Mouse (Mus musculus) thymus, postnatal 0 days (tissue): ENCODE measurements around the gene Trp53i11. TPM values are rescaled to one million over a fixed set of nuclear protein-coding genes. Genes with fewer than 3 reads are reported as not detected.

ENCODE experiments used
- DNase-seq: peaks from one replicate; pipeline ENCODE4 v3.0.0-alpha.2; 2015; ENCODE audit warnings: low spot score
- polyA plus RNA-seq: library from polyadenylated mRNA; unstranded; fragments of >200 nt; fragmentation: Nextera tagmentation; extraction: Ambion mirVana; gene quantifications from 2 replicates; pipeline ENCODE4 v1.2.1, GENCODE M21; 2015

The Trp53i11 gene
- polyA plus RNA-seq, 1 experiment from 2014 or later, result 43.1 TPM

GRCm38 (mm10) chr2:93170845-93171200 is 16.5 kb upstream of the Trp53i11 start:
- DNase-seq, result no peak

GRCm38 (mm10) chr2:93171929-93172328 is 15.4 kb upstream of the Trp53i11 start:
- DNase-seq, result no peak

- DNase-seq, result no peak
Observed at GRCm38 (mm10) chr2:93172460-93172859, 14.9 kb upstream of the Trp53i11 start.

GRCm38 (mm10) chr2:93174159-93174558 is 13.2 kb upstream of the Trp53i11 start:
- DNase-seq, result no peak

GRCm38 (mm10) chr2:93175278-93175677 is 12.1 kb upstream of the Trp53i11 start:
- DNase-seq, result no peak

GRCm38 (mm10) chr2:93175721-93176120 is 11.6 kb upstream of the Trp53i11 start:
- DNase-seq, result no peak

- DNase-seq, result no peak
Observed at GRCm38 (mm10) chr2:93176193-93176798, 11.1 kb upstream of the Trp53i11 start.

- DNase-seq, result peak; percentile 88
Observed at GRCm38 (mm10) chr2:93176871-93177667, 10.3 kb upstream of the Trp53i11 start.

GRCm38 (mm10) chr2:93177668-93178312 is 9.6 kb upstream of the Trp53i11 start:
- peak; percentile 41 for DNase-seq

GRCm38 (mm10) chr2:93178313-93178677 is 9.1 kb upstream of the Trp53i11 start:
- DNase-seq, result no peak

- no peak for DNase-seq
Observed at GRCm38 (mm10) chr2:93179603-93180002, 7.7 kb upstream of the Trp53i11 start.

GRCm38 (mm10) chr2:93180077-93180844 is 7.1 kb upstream of the Trp53i11 start:
- no peak for DNase-seq

- no peak for DNase-seq
Observed at GRCm38 (mm10) chr2:93182859-93183258, 4.5 kb upstream of the Trp53i11 start.

GRCm38 (mm10) chr2:93188020-93188760 is 842 bp downstream of the Trp53i11 start:
- peak; percentile 60 for DNase-seq

GRCm38 (mm10) chr2:93188761-93189458 is 1.6 kb downstream of the Trp53i11 start:
- DNase-seq, result peak; percentile 54

- DNase-seq, result no peak
Observed at GRCm38 (mm10) chr2:93190771-93191487, 3.6 kb downstream of the Trp53i11 start.

- DNase-seq, result no peak
Observed at GRCm38 (mm10) chr2:93191488-93192181, 4.3 kb downstream of the Trp53i11 start.

- DNase-seq, result peak; percentile 76
Observed at GRCm38 (mm10) chr2:93192182-93192560, 4.8 kb downstream of the Trp53i11 start.

GRCm38 (mm10) chr2:93192671-93193080 is 5.3 kb downstream of the Trp53i11 start:
- DNase-seq, result peak; percentile 94
